Mouse (Mus musculus): ENCODE data around the gene Tacc2.
A peak's percentile ranks its signal among the peaks of the same experiment; 100 is the strongest.
"Not testable (repeated sequence)": the region's sequence is repeated elsewhere in the genome, so short reads cannot be mapped to it uniquely, and the experiment has no call there.

The Tacc2 gene

GRCm38 (mm10) chr7:130650621-130651020 lies 73.4 kb downstream of the Tacc2 start:
- DNase-seq (ENCODE audit: low spot score in 2 of 2): no peak

- DNase-seq (ENCODE audit: low spot score in 2 of 2): no peak
Measured at GRCm38 (mm10) chr7:130653036-130653555, 75.9 kb downstream of the Tacc2 start.

- no peak for DNase-seq (ENCODE audit: low spot score in 2 of 2)
Measured at GRCm38 (mm10) chr7:130654562-130654961, 77.3 kb downstream of the Tacc2 start.

GRCm38 (mm10) chr7:130656965-130657364 lies 79.7 kb downstream of the Tacc2 start:
- no peak for DNase-seq (ENCODE audit: low spot score in 2 of 2)

GRCm38 (mm10) chr7:130657751-130658150 lies 80.5 kb downstream of the Tacc2 start:
- no peak for DNase-seq (ENCODE audit: low spot score in 2 of 2)

GRCm38 (mm10) chr7:130659129-130659528 lies 81.9 kb downstream of the Tacc2 start:
- no peak for DNase-seq (ENCODE audit: low spot score in 2 of 2)

GRCm38 (mm10) chr7:130662250-130662649 lies 85.0 kb downstream of the Tacc2 start:
- DNase-seq (ENCODE audit: low spot score in 2 of 2): no peak

GRCm38 (mm10) chr7:130662869-130663268 lies 85.6 kb downstream of the Tacc2 start:
- DNase-seq (ENCODE audit: low spot score in 2 of 2): no peak

- DNase-seq (ENCODE audit: low spot score in 2 of 2): no peak
Measured at GRCm38 (mm10) chr7:130664037-130664436, 86.8 kb downstream of the Tacc2 start.

GRCm38 (mm10) chr7:130664629-130665028 lies 87.4 kb downstream of the Tacc2 start:
- DNase-seq (ENCODE audit: low spot score in 2 of 2): no peak

- no peak for DNase-seq (ENCODE audit: low spot score in 2 of 2)
Measured at GRCm38 (mm10) chr7:130665358-130665757, 88.1 kb downstream of the Tacc2 start.

GRCm38 (mm10) chr7:130668013-130668412 lies 90.8 kb downstream of the Tacc2 start:
- DNase-seq (ENCODE audit: low spot score in 2 of 2): not testable (repeated sequence)

GRCm38 (mm10) chr7:130668729-130669281 lies 91.6 kb downstream of the Tacc2 start:
- no peak for DNase-seq (ENCODE audit: low spot score in 2 of 2)

- no peak for DNase-seq (ENCODE audit: low spot score in 2 of 2)
Measured at GRCm38 (mm10) chr7:130669370-130669881, 92.2 kb downstream of the Tacc2 start.

GRCm38 (mm10) chr7:130670358-130670757 lies 93.1 kb downstream of the Tacc2 start:
- no peak for DNase-seq (ENCODE audit: low spot score in 2 of 2)

GRCm38 (mm10) chr7:130671301-130671700 lies 94.1 kb downstream of the Tacc2 start:
- DNase-seq (ENCODE audit: low spot score in 2 of 2): no peak

- DNase-seq (ENCODE audit: low spot score in 2 of 2): peak in 1 of 2 experiments; percentile 39
Measured at GRCm38 (mm10) chr7:130673169-130674033, 96.2 kb downstream of the Tacc2 start.

GRCm38 (mm10) chr7:130674526-130674925 lies 97.3 kb downstream of the Tacc2 start:
- no peak for DNase-seq (ENCODE audit: low spot score in 2 of 2)

- no peak for DNase-seq (ENCODE audit: low spot score in 2 of 2)
Measured at GRCm38 (mm10) chr7:130676885-130677540, 99.8 kb downstream of the Tacc2 start.

- DNase-seq (ENCODE audit: low spot score in 2 of 2): no peak
Measured at GRCm38 (mm10) chr7:130677541-130678274, 100.5 kb downstream of the Tacc2 start.

GRCm38 (mm10) chr7:130678414-130678813 lies 101.2 kb downstream of the Tacc2 start:
- DNase-seq (ENCODE audit: low spot score in 2 of 2): no peak

GRCm38 (mm10) chr7:130681798-130682197 lies 104.6 kb downstream of the Tacc2 start:
- no peak for DNase-seq (ENCODE audit: low spot score in 2 of 2)

All from spleen, postnatal 10 days (tissue).